Mouse (Mus musculus): ENCODE measurements at regions not wholly inside any gene's neighbourhood (a gene's known extent, or its start where the extent isn't known, plus 50 kb on each side); places are given as distances from the start of the nearest gene placed in this dataset.

- DNase-seq, result no peak
Observed at GRCm38 (mm10) chr12:32273474-32273873, 65.0 kb upstream of the Pik3cg start.

- DNase-seq, result no peak
Observed at GRCm38 (mm10) chr12:32279861-32280260, 71.4 kb upstream of the Pik3cg start.

GRCm38 (mm10) chr12:32280309-32280708 is 71.8 kb upstream of the Pik3cg start:
- DNase-seq, result no peak

- no peak for DNase-seq
Observed at GRCm38 (mm10) chr12:32282371-32283163, 74.1 kb upstream of the Pik3cg start.

- no peak for DNase-seq
Observed at GRCm38 (mm10) chr12:32285039-32285438, 76.6 kb upstream of the Pik3cg start.

GRCm38 (mm10) chr12:32286652-32287051 is 78.2 kb upstream of the Pik3cg start:
- no peak for DNase-seq

GRCm38 (mm10) chr12:32291145-32291544 is 82.7 kb upstream of the Pik3cg start:
- DNase-seq, result no peak

- peak; percentile 67 for DNase-seq
Observed at GRCm38 (mm10) chr12:32291962-32292748, 83.7 kb upstream of the Pik3cg start.

- peak; percentile 28 for DNase-seq
Observed at GRCm38 (mm10) chr12:32292749-32293128, 84.3 kb upstream of the Pik3cg start.

GRCm38 (mm10) chr12:32297431-32297830 is 81.1 kb upstream of the Ccdc71l start:
- DNase-seq, result no peak

- no peak for DNase-seq
Observed at GRCm38 (mm10) chr12:32299714-32300113, 78.8 kb upstream of the Ccdc71l start.

GRCm38 (mm10) chr12:32305736-32306135 is 72.8 kb upstream of the Ccdc71l start:
- no peak for DNase-seq

GRCm38 (mm10) chr12:32306326-32306725 is 72.2 kb upstream of the Ccdc71l start:
- DNase-seq, result no peak

- no peak for DNase-seq
Observed at GRCm38 (mm10) chr12:32307280-32308006, 71.1 kb upstream of the Ccdc71l start.

- no peak for DNase-seq
Observed at GRCm38 (mm10) chr12:32315099-32315783, 63.3 kb upstream of the Ccdc71l start.

Measured in adrenal gland, postnatal 10 days (tissue).